Mouse (Mus musculus) mouse trophoblast stem cell (cell line): ENCODE measurements around the gene Grifin.

Experiments used
- in situ Hi-C, 2 experiments: fragments of 300-500 bp; cut with MseI, MboI; formaldehyde crosslinking; loops; 2 replicates in 1 of 2; 3 replicates in 1 of 2; pipeline ENCODE4 v1.15.1; 2025

Grifin gene

DNA sequence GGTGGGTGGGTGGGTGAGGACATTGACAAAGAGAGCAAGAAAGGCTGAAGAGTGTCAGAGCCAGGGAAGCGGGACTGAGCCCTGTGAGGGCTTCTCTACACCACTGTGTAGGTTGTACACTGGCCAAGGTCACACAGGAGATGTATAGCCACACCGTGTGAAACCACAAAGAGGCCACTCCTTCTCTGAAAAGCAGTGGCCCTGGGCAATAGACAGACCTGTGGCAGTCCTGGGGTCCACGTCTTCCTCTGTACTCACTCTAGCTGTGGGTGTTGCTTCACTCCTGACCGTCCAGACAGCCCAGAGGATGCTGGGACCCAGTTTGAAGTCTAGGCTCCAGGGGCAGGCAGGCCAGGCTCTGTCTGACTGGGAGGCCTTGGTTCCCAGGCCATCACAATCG lies 30.0 kb upstream of the Grifin start:
- in situ Hi-C loops, result no loop called here

- in situ Hi-C loops, result no loop called here
Measured at GRCm38 (mm10) chr5:140589082-140589774, 24.4 kb upstream of the Grifin start.

GRCm38 (mm10) chr5:140583732-140584368 lies 19.0 kb upstream of the Grifin start:
- in situ Hi-C loops, result no loop called here

- in situ Hi-C loops, result no loop called here
Measured at GRCm38 (mm10) chr5:140582995-140583731, 18.3 kb upstream of the Grifin start.

DNA sequence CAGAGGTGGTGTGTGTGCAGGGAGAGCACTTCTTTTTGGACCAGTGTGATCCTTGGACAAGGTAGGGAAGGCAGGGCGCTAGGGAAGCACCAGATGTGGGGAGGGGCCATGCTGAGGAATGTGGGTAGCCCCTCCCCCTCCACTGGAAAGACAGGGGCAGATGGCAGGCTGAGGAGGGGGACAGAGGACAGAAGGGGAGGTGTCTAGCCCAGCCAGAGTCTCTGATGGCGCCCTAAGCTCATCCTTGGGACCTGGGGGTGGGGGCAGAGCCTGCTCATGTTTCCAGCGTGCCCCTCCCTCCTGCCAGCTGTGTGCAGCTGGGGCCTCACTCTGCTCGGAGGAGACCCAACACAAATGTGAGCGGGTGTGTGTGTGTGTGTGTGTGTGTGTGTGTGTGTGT lies 16.7 kb upstream of the Grifin start:
- in situ Hi-C loops, result no loop called here

- in situ Hi-C loops, result loop anchor here in 1 of 2 experiments (5.0 kb wide), 1 partner anchor 38 kb away; no protein-coding TSS in a partner anchor
Measured at GRCm38 (mm10) chr5:140579771-140580170, 14.9 kb upstream of the Grifin start.

DNA sequence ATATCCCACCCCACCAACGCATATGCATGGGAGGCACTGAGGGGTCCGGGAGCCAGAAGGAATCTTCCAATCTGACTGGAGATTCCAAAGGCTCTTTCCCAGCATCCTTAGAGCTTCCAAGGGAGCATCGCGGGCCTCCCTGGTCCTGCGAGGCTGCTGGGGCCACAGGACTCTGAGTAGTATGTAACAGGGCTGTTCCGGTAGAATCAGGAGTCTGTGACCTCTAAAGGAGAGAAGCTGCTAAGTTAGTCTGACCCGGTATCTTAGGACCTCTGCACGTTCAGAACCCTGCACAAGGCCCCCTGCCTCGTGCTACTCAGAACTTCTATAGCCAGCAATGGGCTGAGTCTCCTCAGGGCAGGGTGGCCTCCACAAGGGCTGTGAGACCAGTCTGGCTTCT lies 14.3 kb upstream of the Grifin start:
- in situ Hi-C loops, result loop anchor here in 1 of 2 experiments (5.0 kb wide), 1 partner anchor 38 kb away; no protein-coding TSS in a partner anchor

GRCm38 (mm10) chr5:140575381-140575866 lies 10.6 kb upstream of the Grifin start:
- in situ Hi-C loops, result loop anchor here in 1 of 2 experiments (5.0 kb wide), 1 partner anchor 42 kb away; no protein-coding TSS in a partner anchor

DNA sequence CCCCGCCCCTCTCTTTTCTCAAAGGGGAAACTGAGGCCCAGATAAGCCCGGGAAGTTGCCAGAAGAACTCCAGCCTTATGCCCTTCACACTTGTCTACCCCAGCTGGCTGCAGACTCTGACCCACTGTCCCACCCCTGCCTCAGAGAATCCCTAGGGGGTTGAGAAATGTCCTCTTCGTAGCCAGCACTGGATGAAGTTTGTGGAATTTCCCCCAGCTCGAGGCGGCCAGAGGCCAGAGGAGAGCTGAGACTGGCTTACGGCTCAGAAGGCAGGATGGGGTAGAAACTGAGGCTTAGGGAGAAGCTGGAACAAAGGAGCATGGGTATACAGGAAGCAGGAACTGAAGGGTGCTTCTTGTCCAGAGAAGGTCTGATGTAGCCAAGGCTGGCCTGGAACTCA lies 7.7 kb upstream of the Grifin start:
- in situ Hi-C loops, result no loop called here

GRCm38 (mm10) chr5:140571673-140572072 lies 6.8 kb upstream of the Grifin start:
- in situ Hi-C loops, result no loop called here

GRCm38 (mm10) chr5:140571201-140571600 lies 6.3 kb upstream of the Grifin start:
- in situ Hi-C loops, result no loop called here

DNA sequence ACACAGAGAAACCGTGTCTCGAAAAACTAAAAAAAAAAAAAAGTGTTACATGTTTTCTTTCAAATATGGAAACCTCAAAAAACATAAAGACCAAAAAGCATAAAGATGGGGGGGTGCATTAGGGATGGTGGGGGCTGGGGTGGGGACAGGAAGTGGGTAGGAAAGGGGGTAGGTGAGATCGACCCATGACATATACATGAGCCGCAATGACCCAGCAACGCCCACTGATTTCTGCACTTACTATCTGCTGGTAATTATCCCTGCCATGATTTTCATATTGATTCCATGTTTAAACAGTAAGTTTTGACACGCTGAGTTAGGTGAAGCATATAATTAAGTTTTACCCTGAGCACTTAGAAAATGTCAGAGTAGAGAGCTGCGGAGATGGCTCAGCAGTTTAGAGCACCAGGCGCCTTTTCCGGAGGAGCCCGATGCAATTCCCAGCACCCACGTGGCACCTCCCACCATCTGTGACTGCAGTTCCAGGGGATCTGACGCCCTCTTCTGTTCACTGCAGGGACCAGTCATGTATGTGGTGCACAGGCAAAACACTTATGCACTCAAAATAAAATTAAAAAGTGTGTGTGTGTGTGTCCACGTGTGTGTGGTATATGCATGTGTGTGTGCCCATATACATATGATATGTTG lies 5.5 kb upstream of the Grifin start:
- in situ Hi-C loops, result no loop called here

- in situ Hi-C loops, result no loop called here
Measured at GRCm38 (mm10) chr5:140569032-140569595, 4.2 kb upstream of the Grifin start.

DNA sequence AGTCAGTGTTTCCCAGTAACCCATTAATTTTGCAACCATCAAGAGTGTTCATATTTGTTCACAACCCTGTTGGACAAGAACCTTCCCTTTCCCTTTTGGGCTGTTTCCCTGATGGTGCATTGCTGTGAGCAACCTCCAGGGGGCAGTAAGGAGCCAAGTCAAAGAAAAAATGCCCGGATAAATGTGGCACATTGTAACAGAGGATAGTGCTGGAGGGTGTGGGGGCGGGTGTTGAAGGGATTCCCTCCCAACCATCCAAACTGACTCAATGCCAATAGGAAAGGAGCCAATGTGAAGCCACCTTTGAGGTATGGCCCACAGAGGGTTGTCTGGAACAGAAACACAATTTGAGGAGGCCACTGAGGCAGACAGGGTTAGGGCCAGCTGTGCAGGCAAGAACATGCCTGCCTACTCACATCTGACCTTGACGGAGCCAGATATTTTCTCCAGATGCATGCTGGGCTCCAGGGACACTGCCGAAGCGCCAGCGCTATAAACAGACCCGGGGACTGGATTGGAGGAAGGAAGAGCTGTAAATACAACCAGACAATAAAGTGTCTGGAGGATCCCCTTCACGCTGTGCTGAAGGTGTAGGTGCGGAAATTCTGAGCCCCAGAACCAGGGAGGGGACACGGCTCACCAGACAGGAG lies 3.6 kb upstream of the Grifin start:
- in situ Hi-C loops, result no loop called here

- in situ Hi-C loops, result no loop called here
Measured at GRCm38 (mm10) chr5:140567751-140568150, 2.9 kb upstream of the Grifin start.

DNA sequence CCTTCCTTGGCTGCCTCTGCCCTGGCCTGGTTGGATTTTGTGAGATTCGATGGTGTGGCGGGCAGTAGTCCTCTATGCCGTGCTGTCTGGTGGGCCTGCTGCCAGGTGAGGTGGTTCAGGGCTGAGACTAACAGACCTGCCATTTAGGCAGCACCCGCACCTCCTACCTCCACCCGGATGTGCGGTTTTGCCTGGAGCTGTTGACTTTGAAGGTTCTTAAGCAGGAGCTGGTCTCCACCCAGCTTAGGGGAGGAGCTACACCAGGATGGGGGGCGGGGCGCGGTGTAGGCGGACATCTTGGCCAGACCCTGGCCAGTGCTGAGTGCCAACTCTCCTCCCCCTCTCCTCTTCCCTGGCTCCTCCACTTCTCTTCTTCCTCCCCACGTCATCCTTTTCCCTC lies 2.5 kb upstream of the Grifin start:
- in situ Hi-C loops, result no loop called here

- in situ Hi-C loops, result no loop called here
Measured at GRCm38 (mm10) chr5:140566271-140566670, 1.4 kb upstream of the Grifin start.

GRCm38 (mm10) chr5:140565856-140566255 lies 985 bp upstream of the Grifin start:
- in situ Hi-C loops, result no loop called here

DNA sequence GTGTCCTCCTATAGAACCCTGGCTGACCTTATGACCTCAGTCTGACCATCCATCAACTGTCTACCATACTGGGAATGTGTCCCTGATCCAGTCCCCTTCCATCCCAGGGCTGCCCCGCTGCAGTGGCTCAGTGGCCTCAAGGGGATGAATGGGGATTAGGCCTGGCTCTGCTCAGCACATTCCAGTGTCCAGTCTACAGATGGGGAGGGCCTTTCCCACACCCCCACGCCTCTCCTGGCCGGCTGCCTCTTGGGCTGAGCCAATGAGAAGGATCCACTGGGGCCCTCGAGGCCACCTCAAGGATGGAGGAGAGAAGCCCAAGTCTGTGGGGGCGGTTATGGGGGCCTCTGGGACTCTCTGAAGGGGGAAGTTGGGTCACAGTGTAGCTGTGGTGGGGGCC lies 580 bp upstream of the Grifin start:
- in situ Hi-C loops, result no loop called here

- in situ Hi-C loops, result no loop called here
Measured at GRCm38 (mm10) chr5:140562601-140563000, 2.3 kb downstream of the Grifin start.

- in situ Hi-C loops, result no loop called here
Measured at GRCm38 (mm10) chr5:140556859-140557258, 8.0 kb downstream of the Grifin start.
